Mouse (Mus musculus): ENCODE measurements around the gene Gabpb1.

The Gabpb1 gene

GRCm38 (mm10) chr2:126593831-126594610 lies 82.1 kb downstream of the Gabpb1 start:
- DNase-seq (ENCODE audit: low spot score), result peak; percentile 25

- no peak for DNase-seq (ENCODE audit: low spot score)
These were observed 84.8 kb downstream of the Gabpb1 start for GRCm38 (mm10) chr2:126591304-126591703.

GRCm38 (mm10) chr2:126587468-126587867 lies 88.7 kb downstream of the Gabpb1 start:
- no peak for DNase-seq (ENCODE audit: low spot score)

- DNase-seq (ENCODE audit: low spot score), result no peak
These were observed 91.3 kb downstream of the Gabpb1 start for GRCm38 (mm10) chr2:126584621-126585369.

GRCm38 (mm10) chr2:126583960-126584359 lies 92.2 kb downstream of the Gabpb1 start:
- DNase-seq (ENCODE audit: low spot score), result no peak

GRCm38 (mm10) chr2:126579282-126579681 lies 96.9 kb downstream of the Gabpb1 start:
- no peak for DNase-seq (ENCODE audit: low spot score)

Measured in ovary, adult 18-20 months (tissue).